Mouse (Mus musculus) frontal cortex, postnatal 25 days (tissue): ENCODE data around the gene Atp8a2.
"Not testable (repeated sequence)": the region's sequence is repeated elsewhere in the genome, so short reads cannot be mapped to it uniquely, and the experiment has no call there.

ENCODE experiments used
- DNase-seq, 2 experiments: peaks; one replicate each; pipeline ENCODE4 v3.0.0; 2022; ENCODE audit warnings: low spot score in 2 of 2

Atp8a2 gene

DNA sequence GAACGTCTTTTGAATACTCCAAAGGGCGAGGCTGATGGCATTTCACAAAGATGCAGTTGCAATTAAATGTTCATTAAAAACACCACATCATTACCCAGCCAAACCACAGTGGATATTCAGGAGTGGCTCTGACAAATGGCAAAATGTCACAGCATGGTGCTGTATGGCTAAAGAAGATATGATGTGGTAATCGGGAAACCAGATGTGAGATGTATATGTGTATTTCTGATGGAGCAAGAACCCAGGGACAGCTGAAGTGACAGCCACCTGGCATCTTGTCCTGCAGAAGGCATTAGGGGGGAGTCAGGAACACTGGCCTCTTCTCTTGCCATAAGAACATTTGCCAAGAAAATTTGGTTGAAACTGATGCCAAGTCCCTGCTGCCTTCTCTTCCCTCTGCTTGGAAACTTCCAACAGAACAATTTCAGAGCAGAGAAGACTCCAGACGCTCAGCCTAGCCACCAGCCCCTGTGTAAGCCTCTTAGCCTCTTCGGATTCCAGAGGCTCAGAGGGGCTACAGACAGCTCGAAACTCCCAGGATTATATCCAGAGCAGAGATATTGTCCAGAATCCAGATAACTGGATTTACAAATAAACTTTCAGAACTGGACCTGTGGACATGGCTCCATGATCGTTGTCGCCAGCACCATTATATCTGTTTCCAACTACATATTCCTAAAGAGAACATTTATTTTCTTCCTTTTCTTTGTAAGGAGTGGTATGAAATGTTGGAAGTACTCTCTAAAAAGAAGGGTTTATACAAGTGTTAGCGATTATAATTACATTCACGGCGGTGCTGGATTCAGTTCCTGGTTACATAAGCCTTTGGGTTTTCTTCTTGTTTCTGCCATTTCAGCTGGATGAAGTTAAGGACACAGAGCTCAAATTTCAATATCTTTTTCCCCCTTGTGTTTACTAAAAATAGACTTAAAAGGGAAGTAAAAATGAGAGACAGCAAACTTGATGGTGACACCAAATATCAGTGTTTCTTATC lies 413.3 kb downstream of the Atp8a2 start:
- no peak for DNase-seq

DNA sequence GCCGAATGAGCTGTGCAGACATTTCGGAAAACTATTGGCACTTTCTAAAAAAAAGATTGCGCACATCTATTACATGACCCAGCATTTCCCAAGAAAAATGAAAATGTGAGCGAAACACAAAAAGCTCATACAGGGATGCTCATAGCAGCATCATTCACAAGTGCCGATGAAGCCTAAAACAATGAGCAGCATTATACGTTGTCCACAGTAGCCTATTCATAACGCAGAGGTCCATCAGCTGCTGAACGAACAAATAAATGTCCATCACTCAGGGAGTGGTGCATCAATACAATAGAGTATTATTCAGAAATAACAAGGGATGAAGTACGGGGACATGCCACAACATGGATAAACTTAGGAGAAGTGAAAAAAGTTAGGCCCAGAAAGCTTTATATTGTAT lies 416.6 kb downstream of the Atp8a2 start:
- no peak for DNase-seq

DNA sequence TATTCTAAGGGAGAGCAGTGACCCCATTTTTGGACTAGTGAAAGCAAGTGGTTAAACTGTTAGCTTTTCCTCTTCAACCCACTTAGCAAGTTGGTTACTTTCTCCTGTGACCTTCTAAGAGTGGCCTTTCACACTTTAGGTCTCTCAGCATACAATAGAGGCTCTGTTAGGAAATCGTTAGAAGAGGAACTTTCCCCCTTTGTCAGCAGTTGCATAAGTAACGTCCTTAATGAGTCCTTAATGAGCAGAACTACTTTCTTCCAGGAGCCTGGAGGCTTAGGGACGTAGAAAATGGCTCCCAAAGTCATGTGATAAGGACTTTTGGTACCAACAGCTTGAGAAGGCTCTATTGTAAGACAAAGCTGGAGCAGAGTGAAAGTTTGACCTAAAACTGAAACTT lies 434.8 kb downstream of the Atp8a2 start:
- no peak for DNase-seq

DNA sequence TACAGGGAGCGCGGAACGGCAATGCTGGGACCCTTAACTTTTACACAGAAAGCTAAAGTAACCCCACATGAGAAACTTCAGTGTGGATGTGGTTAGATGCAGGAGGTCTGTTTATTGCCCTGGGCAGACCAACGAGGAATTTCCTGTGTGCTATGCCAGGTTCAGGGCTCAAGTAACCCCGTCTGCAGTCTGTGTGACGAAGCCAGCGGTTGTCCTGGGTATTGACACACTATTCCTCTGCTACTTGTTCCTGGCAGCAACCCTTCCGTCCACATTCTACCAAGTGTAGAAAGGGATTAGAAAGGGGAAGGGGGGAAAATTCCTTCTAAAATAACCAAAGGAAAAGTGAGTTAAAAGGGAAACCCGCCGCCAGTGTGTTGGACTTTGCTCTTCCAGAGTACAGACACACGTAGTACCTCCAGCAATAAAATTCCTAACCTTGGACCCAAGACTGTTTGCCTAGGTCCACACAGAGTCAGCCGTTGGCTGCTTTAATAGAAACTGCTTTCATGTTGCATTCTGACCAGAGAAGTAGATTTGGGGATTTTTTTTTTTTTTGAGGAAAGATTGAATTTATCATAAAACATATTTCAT lies 437.0 kb downstream of the Atp8a2 start:
- no peak for DNase-seq

DNA sequence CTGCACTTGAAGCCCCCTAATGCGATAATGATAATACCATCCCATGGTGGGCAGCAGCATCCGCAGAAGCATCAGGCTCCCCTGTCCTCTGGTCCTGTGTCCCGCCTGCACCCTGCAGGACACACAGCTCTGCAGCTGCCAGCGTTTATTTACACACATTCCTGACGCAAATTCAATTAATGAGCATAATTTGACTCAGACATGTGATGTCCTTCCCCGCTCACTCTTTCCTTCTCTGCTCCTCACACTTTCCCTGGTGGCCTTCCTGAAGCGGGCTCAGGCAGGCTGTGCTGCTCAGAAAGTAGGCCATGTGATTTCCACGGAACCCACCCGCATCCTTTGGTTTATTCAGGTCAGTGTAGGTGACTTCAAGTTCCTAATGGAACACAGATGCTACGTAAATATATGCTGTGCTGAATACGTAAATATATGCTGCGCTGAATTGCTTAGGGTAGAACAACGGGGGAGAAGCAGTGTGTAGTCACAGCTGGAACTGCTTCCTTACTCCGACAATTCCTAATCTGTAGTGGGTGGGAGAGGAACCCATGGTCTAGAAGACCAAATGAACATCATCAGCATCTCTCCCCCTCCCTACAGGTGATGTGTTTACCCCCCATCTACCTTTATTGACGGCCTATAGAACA lies 437.7 kb downstream of the Atp8a2 start:
- DNase-seq = no peak

DNA sequence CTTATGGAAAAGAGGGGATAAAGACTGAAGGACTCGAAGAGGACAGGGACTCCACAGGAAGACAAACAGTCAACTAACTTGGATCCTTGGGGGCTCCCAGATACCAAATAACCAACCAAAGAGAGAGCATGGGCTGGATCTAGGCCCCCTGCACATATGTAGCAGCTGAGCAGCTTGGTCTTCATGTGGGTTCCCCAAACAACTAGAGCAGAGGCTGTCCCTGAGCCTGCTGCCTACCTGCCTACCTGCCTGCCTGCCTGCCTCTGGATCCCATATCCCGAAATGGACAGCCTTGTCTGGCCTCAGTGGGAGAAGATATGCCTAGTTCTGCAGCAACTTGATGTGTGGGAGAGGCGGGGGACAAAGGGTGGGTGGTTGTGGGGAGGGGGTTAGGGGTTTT lies 444.6 kb downstream of the Atp8a2 start:
- DNase-seq = no peak

DNA sequence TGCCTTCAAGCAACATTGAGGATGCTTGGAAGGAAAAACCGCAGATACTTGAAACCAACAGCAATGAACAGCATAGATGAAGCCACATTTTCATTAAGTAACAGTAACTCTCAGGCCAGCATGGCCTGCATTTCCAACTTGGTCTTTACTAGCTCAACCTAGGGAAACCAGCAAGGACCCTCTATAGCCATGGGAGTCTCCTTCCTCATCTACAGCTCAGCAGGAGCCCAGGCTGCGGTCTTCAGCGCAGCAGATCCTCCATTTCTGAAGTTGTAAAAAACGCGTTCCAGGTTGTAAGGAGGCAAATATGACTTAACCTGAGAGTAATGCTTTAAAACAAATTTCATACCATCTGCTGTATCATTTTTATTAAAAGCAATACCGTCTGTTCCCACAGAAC lies 447.0 kb downstream of the Atp8a2 start:
- no peak for DNase-seq

DNA sequence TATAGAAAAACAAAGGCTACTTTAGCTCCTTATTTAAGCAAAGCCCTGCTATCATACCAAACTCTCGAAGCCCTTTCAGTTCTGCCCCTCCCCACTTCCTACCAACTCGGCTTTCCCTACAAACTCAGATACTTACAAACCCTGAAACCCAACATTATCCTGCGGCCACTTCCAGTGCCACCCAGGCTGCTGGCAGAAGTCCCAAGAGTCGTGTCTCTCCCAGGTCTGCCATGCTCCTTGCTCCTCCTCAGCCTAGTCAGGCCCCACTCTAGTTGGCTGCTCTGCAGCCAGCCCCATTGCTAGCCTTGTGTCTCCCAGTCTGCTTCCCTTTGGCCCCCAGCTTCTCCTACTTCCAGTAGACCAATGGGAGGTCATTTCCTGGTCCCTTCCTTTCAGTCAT lies 451.3 kb downstream of the Atp8a2 start:
- DNase-seq = no peak

DNA sequence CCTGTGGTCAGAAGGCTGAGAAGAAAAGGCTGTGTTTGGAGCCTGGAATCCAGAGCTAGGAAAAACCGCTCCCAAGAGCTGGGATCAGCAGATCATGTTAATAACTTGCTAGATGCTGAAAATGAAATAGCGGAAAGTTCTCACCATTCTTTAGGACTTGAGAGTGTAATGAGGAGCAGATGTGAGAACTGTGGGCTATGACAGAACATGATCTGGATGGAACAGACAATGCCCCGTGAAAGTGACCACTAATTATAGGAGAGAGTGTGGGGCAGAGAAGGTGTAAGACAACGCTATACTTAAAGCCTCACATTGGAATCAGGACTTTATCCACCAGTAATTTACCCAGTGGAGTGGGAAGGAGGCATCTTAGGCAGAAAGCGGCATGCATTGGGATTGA lies 455.2 kb downstream of the Atp8a2 start:
- no peak for DNase-seq

DNA sequence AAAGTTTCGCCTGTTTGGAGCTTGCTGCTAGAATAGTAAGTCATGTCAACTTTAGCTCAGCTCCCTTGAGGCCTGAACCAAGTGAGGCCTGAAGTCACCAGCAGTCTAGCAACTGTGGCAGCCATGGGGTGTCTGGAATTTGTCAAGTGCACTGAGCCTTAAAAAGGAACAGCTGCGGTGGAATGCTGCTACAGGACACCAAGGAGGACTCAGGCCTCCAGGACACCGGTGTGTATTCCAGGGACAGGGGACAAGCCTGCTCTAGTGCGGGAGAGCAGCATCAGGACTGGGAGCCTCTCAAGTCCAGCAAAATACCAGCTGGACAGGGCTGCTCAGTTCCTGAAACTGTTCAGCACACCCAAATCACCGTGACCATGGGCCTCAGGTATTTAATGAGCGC lies 457.5 kb downstream of the Atp8a2 start:
- DNase-seq = no peak

DNA sequence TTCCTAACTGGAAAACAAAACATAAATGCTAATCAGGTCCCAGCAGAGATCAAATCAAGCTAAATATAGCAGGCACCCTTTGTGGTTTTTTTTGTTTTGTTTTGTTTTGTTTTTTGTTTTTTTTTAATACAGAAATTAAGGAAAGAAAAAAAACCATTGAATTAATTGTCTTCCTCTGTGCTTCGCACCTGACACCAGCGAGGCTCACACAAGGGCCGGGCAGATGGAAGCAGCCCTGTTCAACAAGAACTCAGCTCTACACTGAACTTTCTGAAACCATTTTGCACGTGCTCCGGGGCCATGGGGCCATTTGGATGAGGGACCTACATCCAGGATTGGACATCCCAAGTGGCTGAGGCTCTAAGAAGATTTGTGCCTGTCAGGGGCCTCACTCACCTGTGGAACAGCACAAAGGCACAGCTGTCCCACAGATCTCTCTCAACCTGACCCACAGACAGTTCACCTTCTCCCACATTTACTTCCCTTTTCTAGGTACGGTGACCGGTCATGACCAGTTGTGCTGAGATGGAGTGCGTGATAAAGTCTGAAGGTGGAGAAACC lies 459.2 kb downstream of the Atp8a2 start:
- DNase-seq = no peak

DNA sequence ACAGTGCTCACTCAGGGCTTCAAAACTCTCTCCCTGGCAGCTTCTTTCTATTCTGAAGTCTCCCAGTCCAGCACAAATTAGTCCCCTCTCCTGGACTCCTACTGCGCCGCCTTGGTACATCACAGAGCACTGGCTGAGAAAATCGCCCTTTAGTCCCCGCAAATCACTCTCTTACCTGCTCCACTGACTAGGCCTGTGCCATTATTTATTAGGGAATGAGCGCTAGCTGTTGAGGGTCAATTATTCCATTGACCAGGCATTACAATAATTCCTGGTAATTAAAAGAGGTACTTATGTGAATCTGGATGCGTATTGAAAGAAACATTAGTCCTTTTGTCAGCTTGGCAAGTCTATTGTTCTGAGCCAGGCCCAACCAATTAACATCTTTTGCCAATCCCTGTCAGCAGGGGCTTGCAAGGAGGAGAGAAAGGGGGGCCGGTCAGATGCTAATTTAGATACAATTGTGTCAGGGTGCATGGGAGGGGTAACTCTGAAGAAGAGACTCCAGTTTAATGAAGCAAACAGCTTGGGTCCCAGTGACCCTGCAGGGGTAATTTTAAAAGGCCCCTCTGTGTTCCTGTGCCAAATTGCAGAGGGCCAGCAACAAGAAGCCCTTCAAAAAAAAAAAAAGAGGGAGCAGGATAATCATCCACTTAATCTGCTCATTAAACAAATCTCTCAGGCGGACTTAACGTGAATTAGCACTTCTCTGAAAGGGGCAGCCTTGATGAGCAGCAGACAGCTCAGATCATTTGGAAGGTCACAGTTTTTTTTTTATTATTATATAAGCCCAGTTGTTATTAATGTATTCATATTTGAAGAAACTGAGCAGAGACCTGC lies 459.9 kb downstream of the Atp8a2 start:
- no peak for DNase-seq

DNA sequence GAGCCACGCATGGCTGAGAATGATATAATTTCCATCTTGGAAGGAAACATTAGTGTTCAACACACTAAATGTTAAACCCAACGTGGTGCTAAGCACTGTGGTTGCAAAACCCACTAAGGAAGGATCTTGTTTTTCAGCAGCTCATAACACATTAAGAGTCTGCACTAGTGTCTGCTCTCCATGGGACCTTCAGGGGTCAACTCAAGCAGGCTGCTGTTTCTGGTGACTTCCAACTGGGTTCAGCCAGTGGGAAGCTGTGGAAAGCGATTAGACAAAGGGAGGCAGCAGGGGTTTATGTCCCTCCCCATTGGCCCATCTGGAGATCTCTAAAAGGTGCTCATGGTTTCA lies 467.0 kb downstream of the Atp8a2 start:
- DNase-seq = no peak

DNA sequence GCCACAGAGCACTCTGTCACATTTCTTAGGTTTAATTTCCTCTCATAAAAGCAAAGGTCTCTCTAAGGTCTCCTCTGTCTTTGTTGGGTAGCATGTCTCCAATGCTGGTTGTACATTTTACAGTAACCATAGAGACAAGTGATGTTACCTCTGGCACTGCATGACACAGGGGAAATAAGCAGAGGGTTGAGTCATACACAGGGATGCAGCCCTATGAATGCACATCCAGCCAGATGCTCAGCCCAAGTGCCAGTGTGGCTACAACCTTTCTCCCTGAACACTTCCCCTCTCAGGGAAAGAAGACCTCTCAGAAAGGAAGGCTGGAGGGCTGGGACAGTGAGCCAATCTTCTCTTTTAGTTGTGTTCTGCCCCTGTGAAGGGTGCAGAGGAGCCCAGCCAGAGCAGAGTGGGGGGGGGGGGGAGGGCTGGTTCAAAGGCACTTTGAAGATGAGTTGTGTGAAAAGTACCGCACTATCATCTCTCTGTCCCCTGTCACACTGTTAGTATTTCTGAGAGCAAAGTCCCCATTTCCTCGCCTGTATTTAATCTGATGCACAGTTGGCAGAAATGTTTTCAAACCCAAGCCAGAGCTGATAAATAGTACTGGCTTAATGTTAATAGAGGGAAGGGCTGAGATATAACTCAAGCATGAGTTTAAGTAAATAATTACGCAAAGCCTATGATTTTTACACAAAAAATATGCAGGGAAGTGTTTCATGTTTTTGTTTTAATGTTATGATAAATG lies 467.5 kb downstream of the Atp8a2 start:
- DNase-seq = no peak

DNA sequence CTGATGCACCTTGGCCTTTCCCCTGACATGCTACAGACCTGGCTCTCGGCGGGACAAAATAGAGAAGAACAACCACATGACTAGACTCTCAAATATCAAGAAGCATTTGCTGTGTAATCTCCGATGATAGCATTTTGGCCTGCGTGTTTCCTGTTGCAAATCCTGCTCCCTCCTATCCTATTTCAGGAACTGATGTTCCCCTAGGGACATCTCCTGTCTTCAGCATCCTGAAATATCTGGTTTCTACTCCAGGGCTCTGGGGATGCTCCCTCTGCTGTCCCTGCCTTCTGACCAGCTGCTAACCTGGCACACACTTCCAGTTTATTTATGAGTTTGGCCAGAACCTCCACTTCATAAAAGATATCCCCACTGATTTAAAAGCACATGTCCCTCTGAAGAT lies 470.0 kb downstream of the Atp8a2 start:
- DNase-seq = no peak

DNA sequence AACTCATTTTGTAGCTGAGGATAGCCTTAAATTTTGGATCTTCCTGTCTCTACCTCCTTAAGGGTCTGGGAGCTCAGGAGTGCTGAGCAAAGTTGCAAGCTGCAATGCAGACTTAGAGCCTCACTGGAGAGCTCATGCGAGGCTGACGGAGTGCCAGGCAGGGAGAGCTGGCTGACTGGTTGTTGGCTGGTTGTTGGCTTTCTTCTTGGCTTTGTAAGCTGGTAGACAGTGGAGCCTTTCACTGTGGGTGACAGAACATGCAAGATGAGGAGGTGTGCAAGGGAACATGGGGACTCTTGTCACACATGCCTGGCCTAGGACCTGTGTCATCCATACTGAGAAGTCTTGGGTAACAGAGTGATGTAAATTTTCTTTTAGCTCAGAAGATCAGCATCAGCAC lies 473.8 kb downstream of the Atp8a2 start:
- DNase-seq = no peak

DNA sequence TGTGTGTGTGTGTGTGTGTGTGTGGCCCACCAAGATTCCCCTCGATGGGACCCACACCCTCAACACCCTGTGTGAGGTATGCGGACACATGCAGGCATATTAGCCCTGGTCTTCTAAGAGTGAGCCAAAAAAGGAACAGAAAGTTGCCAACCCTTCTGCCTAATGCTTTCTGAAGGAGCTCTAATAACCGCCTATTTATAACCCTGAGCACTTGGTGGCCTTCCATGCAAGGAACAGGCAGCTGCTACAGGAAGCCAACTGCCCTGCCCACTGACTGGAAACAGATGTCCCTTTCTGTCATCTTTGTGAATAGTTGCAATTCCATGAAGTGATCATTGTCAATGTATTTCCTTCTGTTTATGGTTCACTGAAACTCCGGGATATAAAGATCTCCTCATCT lies 475.0 kb downstream of the Atp8a2 start:
- DNase-seq = no peak

DNA sequence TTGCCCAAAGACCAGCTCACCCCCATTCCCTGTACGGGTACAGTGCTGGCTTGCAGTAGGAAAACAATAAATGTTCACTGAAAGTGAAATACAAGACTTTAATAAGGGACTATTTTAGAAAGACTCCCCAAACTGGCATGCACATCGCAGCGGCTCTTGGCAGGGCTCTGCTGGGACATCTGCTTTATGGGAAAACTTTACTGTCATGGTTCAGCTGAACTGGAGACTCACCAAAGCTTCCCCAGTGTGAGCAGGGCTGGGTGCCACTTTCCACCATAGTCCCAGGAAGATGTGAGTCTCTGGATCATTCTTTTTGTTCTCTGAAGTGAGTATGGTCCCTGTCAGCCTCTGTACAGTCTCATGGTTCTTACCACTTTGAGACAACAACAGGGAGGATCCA lies 475.6 kb downstream of the Atp8a2 start:
- DNase-seq = no peak

DNA sequence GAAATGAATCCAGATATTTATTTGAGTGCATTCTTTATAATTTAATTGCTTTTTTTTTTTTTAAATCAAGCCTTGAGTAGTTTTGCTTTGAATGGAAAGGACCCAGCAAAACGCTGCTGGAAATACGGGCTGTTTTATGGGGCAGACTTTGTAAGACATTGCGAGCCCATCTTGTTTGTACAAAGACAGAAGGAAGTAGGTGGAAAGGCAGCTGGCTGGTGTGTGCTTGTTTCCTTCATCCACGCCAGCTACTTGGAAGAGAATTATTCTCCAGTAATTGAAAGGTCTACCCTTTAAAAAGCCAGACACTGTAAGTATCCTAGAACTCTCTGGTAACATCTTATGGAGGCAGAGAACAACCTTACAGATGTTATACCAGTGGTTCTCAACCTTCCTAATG lies 476.6 kb downstream of the Atp8a2 start:
- no peak for DNase-seq

DNA sequence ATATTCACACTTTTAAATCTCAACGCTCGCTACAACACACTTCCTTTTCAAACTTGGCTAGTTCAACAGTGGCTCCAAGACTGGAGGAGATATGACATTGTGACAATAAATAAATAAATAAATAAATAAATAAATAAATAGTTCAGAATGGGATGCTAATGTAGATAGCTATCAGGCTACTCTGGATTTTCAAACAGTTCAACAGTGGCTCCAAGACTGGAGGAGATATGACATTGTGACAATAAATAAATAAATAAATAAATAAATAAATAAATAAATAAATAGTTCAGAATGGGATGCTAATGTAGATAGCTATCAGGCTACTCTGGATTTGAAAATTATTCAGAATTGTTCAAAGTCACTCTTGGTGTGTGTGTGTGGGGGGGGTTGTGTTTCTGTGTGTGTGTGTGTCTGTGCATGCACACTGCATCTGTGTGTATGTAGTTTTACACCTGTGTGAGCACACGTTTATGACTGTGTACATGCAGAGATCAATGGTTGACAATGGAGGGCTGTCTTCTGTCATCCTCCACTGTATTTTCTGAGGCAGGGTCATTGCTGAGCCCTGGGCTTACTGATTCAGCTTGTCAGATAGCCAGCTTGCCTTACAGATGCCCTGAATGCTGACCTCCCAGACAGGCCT lies 480.4 kb downstream of the Atp8a2 start:
- not testable (repeated sequence) for DNase-seq
